Mouse (Mus musculus) MEL (cell line): ENCODE results near the gene Gm20388.

ENCODE experiments used
- CTCF ChIP-seq, 3 experiments: IDR thresholded peaks in 2 of 3; conservative IDR thresholded peaks in 1 of 3; 2 replicates each; pipeline ENCODE4 v1.5.1; 2011 to 2012; ENCODE audit warnings: low read length in 3 of 3, low read depth in 2 of 3, mild to moderate bottlenecking in 2 of 3, improper control_type of control experiment in 1 of 3, inconsistent platforms in 1 of 3, mixed read lengths in 1 of 3, moderate library complexity in 1 of 3; ENCODE audit not compliant: control insufficient read depth in 1 of 3, insufficient read depth in 1 of 3, poor library complexity in 1 of 3, severe bottlenecking in 1 of 3
- MAZ ChIP-seq: IDR thresholded peaks from 2 replicates; pipeline ENCODE4 v1.6.1; 2012; ENCODE audit warnings: low read depth, mild to moderate bottlenecking, inconsistent platforms, low read length, improper control_type of control experiment
- POLR2A ChIP-seq, 2 experiments: IDR thresholded peaks; 2 replicates each; pipeline ENCODE4 v1.6.1; 2011 to 2012; ENCODE audit warnings: low read length in 2 of 2, mild to moderate bottlenecking in 2 of 2, control low read depth in 1 of 2, improper control_type of control experiment in 1 of 2, low read depth in 1 of 2, moderate library complexity in 1 of 2; ENCODE audit not compliant: control insufficient read depth in 1 of 2, insufficient read depth in 1 of 2, poor library complexity in 1 of 2
- RAD21 ChIP-seq: IDR thresholded peaks from 2 replicates; pipeline ENCODE4 v1.6.1; 2011; ENCODE audit warnings: mild to moderate bottlenecking, low read depth, low read length, improper control_type of control experiment
- RCOR1 ChIP-seq: IDR thresholded peaks from 2 replicates; pipeline ENCODE4 v1.6.1; 2012; ENCODE audit warnings: low read depth, mild to moderate bottlenecking, inconsistent platforms, low read length, improper control_type of control experiment
- SIN3A ChIP-seq: IDR thresholded peaks from 2 replicates; pipeline ENCODE4 v1.6.1; 2012; ENCODE audit warnings: low read length, improper control_type of control experiment, inconsistent platforms

DNA sequence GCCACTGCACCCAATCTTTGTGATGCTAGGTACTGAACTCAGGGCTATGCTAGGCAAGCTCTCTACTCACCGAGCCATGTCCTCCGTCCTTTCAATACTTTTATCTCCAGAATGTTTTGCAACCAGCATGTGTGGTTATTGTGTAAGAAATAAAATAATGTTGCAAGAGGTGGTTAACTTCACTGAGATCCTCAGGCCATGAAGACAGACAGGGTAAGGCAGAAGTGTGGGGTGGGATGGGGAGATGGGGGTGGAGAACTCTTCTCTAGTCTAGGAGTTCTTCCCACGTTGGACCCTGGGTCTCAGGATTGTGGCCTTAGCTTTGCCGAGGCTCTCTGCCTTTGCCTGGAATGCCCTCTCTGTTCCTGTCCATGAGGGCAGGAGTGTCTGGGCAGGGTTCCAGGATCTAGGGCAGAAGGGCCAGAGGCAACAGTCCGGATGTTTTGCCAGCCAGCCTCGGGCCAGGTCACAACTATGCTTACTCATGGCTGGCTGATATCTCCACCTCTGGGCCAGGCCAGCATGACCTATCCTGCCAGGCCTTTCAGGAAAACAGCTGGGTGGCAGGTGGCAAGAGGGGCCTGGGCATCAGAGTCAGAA, 1785.0 kb downstream of the Gm20388 start:
- TF ChIP-seq SIN3A = no peak
- TF ChIP-seq POLR2A (IDR thresholded peaks at IDR 0.05; ENCODE audit: control insufficient read depth in 1 of 2, insufficient read depth in 1 of 2, low read depth in 1 of 2, low read length in 2 of 2, poor library complexity in 1 of 2) = no peak
- TF ChIP-seq CTCF (IDR thresholded peaks at IDR 0.05 in 2 of 3, conservative IDR thresholded peaks at IDR 0.05 in 1 of 3; ENCODE audit: control insufficient read depth in 1 of 3, insufficient read depth in 1 of 3, low read depth in 2 of 3, low read length in 3 of 3, poor library complexity in 1 of 3, severe bottlenecking in 1 of 3) = no peak
- no peak for TF ChIP-seq RCOR1
- TF ChIP-seq MAZ = no peak
- no peak for TF ChIP-seq RAD21
